Mouse (Mus musculus): ENCODE data around the gene Chpf2. TPM values are rescaled to one million over a fixed set of nuclear protein-coding genes. Genes with fewer than 3 reads are reported as not detected.

The Chpf2 gene
- polyA plus RNA-seq, 1 experiment, result 36.1 TPM

GRCm38 (mm10) chr5:24603431-24604010 is 17.0 kb downstream of the Chpf2 start:
- Histone ChIP-seq H3K4me3 (replicated peaks) (no peak overlapping the region), H3K27me3 (replicated peaks) (peaks cover 99% of the 10 kb centered on the region), H3K4me1 (peaks cover 39% of the 10 kb centered on the region), H3K36me3 (replicated peaks; ENCODE audit: low read length) (no peaks in the 10 kb centered on the region), H3K9me3 (no peaks in the 10 kb centered on the region)
- no peak for TF ChIP-seq GATA1 (IDR thresholded peaks at IDR 0.05; ENCODE audit: borderline replicate concordance, low read length)
- TF ChIP-seq FLI1 (IDR thresholded peaks at IDR 0.05; ENCODE audit: low read length), result no peak

DNA sequence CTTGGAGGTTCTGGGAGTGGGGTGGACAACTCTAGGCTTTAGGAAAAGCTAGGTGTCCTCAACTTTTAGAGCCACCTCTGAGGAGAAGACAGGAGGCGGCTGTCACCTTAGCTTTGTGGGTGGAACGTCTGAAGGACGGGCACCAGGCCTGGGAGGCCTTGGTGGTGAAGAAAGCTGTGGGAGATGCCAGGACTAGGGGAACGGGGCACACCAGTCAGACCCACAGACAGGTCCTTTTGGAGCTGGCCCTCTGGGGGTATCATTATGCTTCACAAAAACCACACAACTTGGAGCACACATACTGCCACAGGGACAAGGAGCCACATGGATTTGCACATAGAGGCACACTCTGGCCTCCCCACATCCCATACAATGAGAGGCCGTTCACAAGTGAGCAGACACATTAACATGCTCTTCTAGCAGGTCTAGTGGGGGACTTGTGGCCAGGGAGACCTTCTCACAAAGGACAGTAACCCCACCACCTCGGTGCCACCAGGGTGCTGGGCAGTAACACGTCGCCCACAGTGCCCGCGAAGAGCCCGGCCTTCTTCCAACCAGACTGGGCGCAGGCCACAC is 17.6 kb downstream of the Chpf2 start:
- Histone ChIP-seq H3K4me1 (peaks cover 33% of the 10 kb centered on the region), H3K9me3 (no peaks in the 10 kb centered on the region), H3K4me3 (replicated peaks) (peak overlapping the region; percentile 71), H3K36me3 (replicated peaks; ENCODE audit: low read length) (no peaks in the 10 kb centered on the region), H3K27me3 (replicated peaks) (peaks cover 99% of the 10 kb centered on the region)
- no peak for TF ChIP-seq GATA1 (IDR thresholded peaks at IDR 0.05; ENCODE audit: borderline replicate concordance, low read length)
- TF ChIP-seq FLI1 (IDR thresholded peaks at IDR 0.05; ENCODE audit: low read length), result no peak

DNA sequence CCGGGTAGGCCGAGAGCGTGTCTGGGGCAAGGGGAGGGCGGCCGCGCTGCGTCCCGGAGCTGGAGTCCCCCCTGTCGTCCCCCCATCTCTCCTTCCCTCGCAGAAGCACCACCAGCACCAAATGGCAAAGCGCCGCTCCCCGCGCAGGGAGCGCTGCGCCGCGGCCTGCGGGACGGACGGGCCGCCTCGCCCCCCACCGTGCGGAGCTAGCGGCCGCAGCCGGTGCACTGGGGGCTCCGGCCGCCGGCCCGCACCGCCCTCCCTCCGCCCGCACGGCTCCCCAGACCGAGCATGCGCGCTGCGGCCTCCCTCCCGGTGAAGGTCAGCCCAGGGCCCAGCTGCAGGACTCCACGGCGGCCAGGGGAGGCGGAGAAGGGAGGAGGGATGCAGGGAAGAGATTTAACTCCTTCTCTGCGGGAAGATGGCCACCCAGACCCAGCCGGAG is 18.1 kb downstream of the Chpf2 start:
- Histone ChIP-seq H3K36me3 (replicated peaks; ENCODE audit: low read length) (no peaks in the 10 kb centered on the region), H3K4me3 (replicated peaks) (peak overlapping the region; percentile 71), H3K4me1 (peaks cover 33% of the 10 kb centered on the region), H3K9me3 (no peaks in the 10 kb centered on the region), H3K27me3 (replicated peaks) (peaks cover 99% of the 10 kb centered on the region)
- TF ChIP-seq FLI1 (IDR thresholded peaks at IDR 0.05; ENCODE audit: low read length) (no peak), GATA1 (IDR thresholded peaks at IDR 0.05; ENCODE audit: borderline replicate concordance, low read length) (no peak)

DNA sequence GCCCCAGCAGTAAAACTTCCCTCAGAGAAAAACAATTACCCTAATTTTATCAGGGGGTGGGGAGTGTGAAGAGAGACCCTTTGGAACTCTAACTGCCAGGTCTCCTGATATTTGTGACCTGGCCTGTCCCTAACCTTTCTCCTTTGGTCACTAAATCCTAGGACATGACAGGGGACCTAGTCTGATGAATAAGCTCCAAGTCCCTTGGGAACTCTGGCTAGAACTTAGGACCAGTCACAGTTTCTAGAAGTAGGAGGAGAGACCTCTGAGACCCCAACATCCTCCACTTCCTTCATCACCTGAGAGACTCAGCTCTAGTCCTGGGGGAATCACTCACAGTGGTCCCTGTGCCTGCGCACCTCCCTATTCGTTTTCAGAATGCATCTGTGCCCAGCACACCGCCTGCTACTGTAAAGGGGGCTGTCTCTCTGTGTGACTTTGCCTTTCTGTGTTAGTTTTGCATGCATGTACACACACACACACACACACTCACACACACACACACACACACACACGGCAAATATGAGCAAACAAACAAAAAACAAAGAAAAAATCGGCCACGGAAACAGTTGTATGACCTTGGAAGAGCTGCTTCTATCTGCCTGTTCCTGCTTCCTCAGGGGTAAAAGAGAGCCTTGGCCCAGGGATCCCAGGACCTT is 18.9 kb downstream of the Chpf2 start:
- no peaks in the 10 kb centered on the region for H3K36me3 ChIP-seq (replicated peaks; ENCODE audit: low read length)
- peaks cover 100% of the 10 kb centered on the region for H3K27me3 ChIP-seq (replicated peaks)
- H3K4me3 ChIP-seq (replicated peaks), result no peak overlapping the region
- H3K4me1 ChIP-seq, result peaks cover 33% of the 10 kb centered on the region
- TF ChIP-seq FLI1 (IDR thresholded peaks at IDR 0.05; ENCODE audit: low read length), result no peak
- no peak for TF ChIP-seq GATA1 (IDR thresholded peaks at IDR 0.05; ENCODE audit: borderline replicate concordance, low read length)
- no peaks in the 10 kb centered on the region for H3K9me3 ChIP-seq

- no peak overlapping the region for H3K4me3 ChIP-seq (replicated peaks)
Observed at GRCm38 (mm10) chr5:24605980-24606665, 19.6 kb downstream of the Chpf2 start.

GRCm38 (mm10) chr5:24609388-24609787 is 22.8 kb downstream of the Chpf2 start:
- Histone ChIP-seq H3K27me3 (replicated peaks) (peaks cover 94% of the 10 kb centered on the region), H3K36me3 (replicated peaks; ENCODE audit: low read length) (no peaks in the 10 kb centered on the region), H3K9me3 (no peaks in the 10 kb centered on the region), H3K4me3 (replicated peaks) (no peak overlapping the region), H3K4me1 (peaks cover 7% of the 10 kb centered on the region)
- TF ChIP-seq FLI1 (IDR thresholded peaks at IDR 0.05; ENCODE audit: low read length), result no peak
- no peak for TF ChIP-seq GATA1 (IDR thresholded peaks at IDR 0.05; ENCODE audit: borderline replicate concordance, low read length)

More at GRCm38 (mm10) chr5:24605980-24606665, 19.6 kb downstream of the Chpf2 start:
- H3K36me3 ChIP-seq (replicated peaks; ENCODE audit: low read length), result no peaks in the 10 kb centered on the region
- peaks cover 100% of the 10 kb centered on the region for H3K27me3 ChIP-seq (replicated peaks)
- H3K9me3 ChIP-seq, result no peaks in the 10 kb centered on the region
- H3K4me1 ChIP-seq, result peaks cover 30% of the 10 kb centered on the region
- no peak for TF ChIP-seq FLI1 (IDR thresholded peaks at IDR 0.05; ENCODE audit: low read length)
- no peak for TF ChIP-seq GATA1 (IDR thresholded peaks at IDR 0.05; ENCODE audit: borderline replicate concordance, low read length)

DNA sequence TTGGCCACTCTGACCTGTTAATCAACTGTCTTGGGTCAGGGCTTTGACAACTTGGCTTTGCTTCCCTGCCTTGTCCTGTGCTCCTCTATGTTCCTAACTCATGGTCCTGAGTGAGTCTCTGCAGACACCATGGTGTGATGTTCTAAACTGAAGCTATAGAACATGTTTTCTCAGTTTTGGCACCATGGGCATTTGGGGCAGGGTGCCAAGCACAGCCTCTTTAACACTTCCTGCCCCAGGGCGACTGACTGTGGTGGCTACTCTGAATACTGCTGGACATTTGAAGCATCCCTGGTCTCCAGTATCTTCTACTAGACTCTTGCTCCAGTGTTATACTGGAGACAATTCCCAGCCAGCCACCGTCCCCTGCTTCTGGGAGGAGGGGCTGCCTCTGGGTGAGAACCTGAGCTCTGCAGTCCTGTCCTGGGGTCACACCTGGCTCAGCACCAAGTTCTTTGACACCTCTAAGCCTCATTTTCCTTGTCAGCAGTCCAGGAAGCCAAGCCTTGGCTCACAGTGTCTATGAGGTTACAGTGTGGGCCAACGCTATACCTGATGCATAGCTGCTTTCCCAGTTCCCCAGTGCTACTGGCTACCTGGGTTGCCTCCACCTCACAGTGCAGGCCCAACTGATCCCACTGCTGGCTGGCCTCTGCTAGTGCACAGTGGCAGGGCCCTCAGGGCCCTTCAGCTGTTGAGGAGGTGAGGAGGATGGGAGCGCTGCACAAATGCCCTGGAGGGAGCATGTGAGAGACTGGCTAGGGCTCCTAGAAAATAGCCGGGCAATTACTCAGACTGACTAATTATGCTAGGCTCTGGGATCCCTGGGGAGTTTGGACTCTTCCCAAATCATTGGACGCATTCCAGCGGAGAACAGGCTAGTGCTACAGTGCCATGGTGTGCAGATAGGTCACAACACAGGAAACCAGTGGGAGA is 25.1 kb downstream of the Chpf2 start:
- no peaks in the 10 kb centered on the region for H3K9me3 ChIP-seq
- TF ChIP-seq GATA1 (IDR thresholded peaks at IDR 0.05; ENCODE audit: borderline replicate concordance, low read length) (no peak), FLI1 (IDR thresholded peaks at IDR 0.05; ENCODE audit: low read length) (0 out of 2 replicates have a peak, but pooled peaks have one; percentile 6)
- H3K36me3 ChIP-seq (replicated peaks; ENCODE audit: low read length), result no peaks in the 10 kb centered on the region
- H3K4me3 ChIP-seq (replicated peaks), result no peak overlapping the region
- peaks cover 92% of the 10 kb centered on the region for H3K27me3 ChIP-seq (replicated peaks)
- peaks cover 7% of the 10 kb centered on the region; the same call in 1 of the 2 replicates for H3K4me1 ChIP-seq

DNA sequence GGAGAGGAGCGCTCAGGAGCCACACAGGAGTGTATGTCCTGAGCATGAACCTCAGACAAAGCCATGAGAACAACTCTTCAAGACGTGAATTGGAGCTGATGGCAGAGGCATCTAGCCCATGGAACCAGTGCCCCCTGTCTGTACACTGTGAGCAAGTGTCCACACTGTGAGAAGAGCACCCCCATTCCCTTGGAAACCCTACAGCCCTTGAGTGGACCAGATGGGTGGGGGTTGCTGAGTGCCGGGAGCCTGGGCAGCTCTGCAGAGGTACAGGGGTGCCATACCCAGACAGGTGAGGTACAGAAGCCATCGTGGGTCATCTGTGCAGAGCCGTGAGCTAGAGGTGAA is 25.7 kb downstream of the Chpf2 start:
- H3K36me3 ChIP-seq (replicated peaks; ENCODE audit: low read length), result no peaks in the 10 kb centered on the region
- TF ChIP-seq GATA1 (IDR thresholded peaks at IDR 0.05; ENCODE audit: borderline replicate concordance, low read length) (no peak), FLI1 (IDR thresholded peaks at IDR 0.05; ENCODE audit: low read length) (no peak)
- peaks cover 92% of the 10 kb centered on the region for H3K27me3 ChIP-seq (replicated peaks)
- H3K4me1 ChIP-seq, result peaks cover 7% of the 10 kb centered on the region; the same call in 1 of the 2 replicates
- H3K4me3 ChIP-seq (replicated peaks), result no peak overlapping the region
- no peaks in the 10 kb centered on the region for H3K9me3 ChIP-seq

DNA sequence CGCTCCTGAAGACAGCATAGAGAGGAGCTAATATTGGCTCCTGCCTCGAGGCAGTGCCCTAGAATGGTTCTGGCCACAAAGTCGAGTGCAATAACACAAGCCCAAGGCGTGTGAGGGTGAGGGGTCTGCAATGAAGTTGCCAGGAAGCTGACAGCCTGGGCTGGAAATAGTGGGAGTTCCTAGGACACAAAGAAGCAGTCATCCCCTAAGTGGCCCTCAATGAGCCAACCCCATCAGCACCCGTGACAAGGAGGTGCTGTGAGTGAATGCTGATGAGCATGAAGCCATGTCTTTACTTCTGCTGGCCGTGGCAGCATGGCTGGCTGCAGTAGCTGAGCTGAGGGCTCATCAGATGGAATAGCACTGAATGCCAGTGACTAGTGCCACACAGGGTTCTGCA is 28.6 kb downstream of the Chpf2 start:
- no peaks in the 10 kb centered on the region for H3K9me3 ChIP-seq
- peaks cover 86% of the 10 kb centered on the region for H3K27me3 ChIP-seq (replicated peaks)
- H3K36me3 ChIP-seq (replicated peaks; ENCODE audit: low read length), result no peaks in the 10 kb centered on the region
- peaks cover 20% of the 10 kb centered on the region for H3K4me1 ChIP-seq
- H3K4me3 ChIP-seq (replicated peaks), result peak overlapping the region; percentile 12
- TF ChIP-seq GATA1 (IDR thresholded peaks at IDR 0.05; ENCODE audit: borderline replicate concordance, low read length), result no peak
- TF ChIP-seq FLI1 (IDR thresholded peaks at IDR 0.05; ENCODE audit: low read length), result no peak

Measured in megakaryocyte, embryonic 14.5 days (primary cell).